Mouse (Mus musculus) lung, postnatal 14 days (tissue): ENCODE data around the gene Cadps2.

Experiments
- DNase-seq: peaks from one replicate; pipeline ENCODE4 v3.0.0; 2021

Gene Cadps2

GRCm38 (mm10) chr6:23523710-23524109, 315.5 kb downstream of the Cadps2 start:
- no peak for DNase-seq

- DNase-seq = no peak
Measured at GRCm38 (mm10) chr6:23522556-23522955, 316.7 kb downstream of the Cadps2 start.

- no peak for DNase-seq
Measured at GRCm38 (mm10) chr6:23498611-23499010, 340.6 kb downstream of the Cadps2 start.

GRCm38 (mm10) chr6:23491804-23492203, 347.4 kb downstream of the Cadps2 start:
- DNase-seq = peak; percentile 5

GRCm38 (mm10) chr6:23490431-23490830, 348.8 kb downstream of the Cadps2 start:
- no peak for DNase-seq

GRCm38 (mm10) chr6:23489046-23489445, 350.2 kb downstream of the Cadps2 start:
- no peak for DNase-seq

- DNase-seq = peak; percentile 20
Measured at GRCm38 (mm10) chr6:23472686-23473085, 366.5 kb downstream of the Cadps2 start.

GRCm38 (mm10) chr6:23471830-23472229, 367.4 kb downstream of the Cadps2 start:
- no peak for DNase-seq

- no peak for DNase-seq
Measured at GRCm38 (mm10) chr6:23467885-23468284, 371.3 kb downstream of the Cadps2 start.

- DNase-seq = peak; percentile 15
Measured at GRCm38 (mm10) chr6:23462600-23463280, 376.5 kb downstream of the Cadps2 start.

- peak; percentile 74 for DNase-seq
Measured at GRCm38 (mm10) chr6:23457748-23458147, 381.5 kb downstream of the Cadps2 start.

GRCm38 (mm10) chr6:23453907-23454306, 385.3 kb downstream of the Cadps2 start:
- DNase-seq = peak; percentile 2

GRCm38 (mm10) chr6:23439897-23440296, 399.3 kb downstream of the Cadps2 start:
- no peak for DNase-seq

GRCm38 (mm10) chr6:23410256-23411049, 428.8 kb downstream of the Cadps2 start:
- no peak for DNase-seq

- no peak for DNase-seq
Measured at GRCm38 (mm10) chr6:23394131-23394530, 445.1 kb downstream of the Cadps2 start.

- DNase-seq = no peak
Measured at GRCm38 (mm10) chr6:23392711-23393110, 446.5 kb downstream of the Cadps2 start.

GRCm38 (mm10) chr6:23386711-23387110, 452.5 kb downstream of the Cadps2 start:
- DNase-seq = no peak

- no peak for DNase-seq
Measured at GRCm38 (mm10) chr6:23383004-23383347, 456.2 kb downstream of the Cadps2 start.

GRCm38 (mm10) chr6:23382283-23383003, 456.8 kb downstream of the Cadps2 start:
- DNase-seq = no peak

- DNase-seq = no peak
Measured at GRCm38 (mm10) chr6:23376327-23376726, 462.9 kb downstream of the Cadps2 start.

GRCm38 (mm10) chr6:23361842-23362451, 477.3 kb downstream of the Cadps2 start:
- no peak for DNase-seq

- DNase-seq = no peak
Measured at GRCm38 (mm10) chr6:23360596-23360995, 478.6 kb downstream of the Cadps2 start.

- no peak for DNase-seq
Measured at GRCm38 (mm10) chr6:23356141-23356540, 483.1 kb downstream of the Cadps2 start.
